Mouse (Mus musculus) heart, embryonic 15.5 days (tissue): ENCODE data around the gene Pemt. TPM values are rescaled to one million over a fixed set of nuclear protein-coding genes. Genes with fewer than 3 reads are reported as not detected.

ENCODE experiments used
- ATAC-seq: fragments of 200-750 bp; cut with Nextera tagmentation; replicated peaks from 2 replicates; pipeline ENCODE4 v1.8.0; 2017; ENCODE audit warnings: low read depth, moderate TSS enrichment; ENCODE audit not compliant: insufficient number of reproducible peaks, insufficient read depth, low FRiP score
- H3K27ac ChIP-seq: fragments of 300-500 bp; sonication (generic); 2 replicates; pipeline ENCODE4 v1.5.1; 2015; ENCODE audit warnings: mild to moderate bottlenecking, inconsistent platforms
- H3K27me3 ChIP-seq: fragments of 300-500 bp; sonication (generic); 2 replicates; pipeline ENCODE4 v1.6.1; 2015; ENCODE audit warnings: inconsistent platforms
- H3K36me3 ChIP-seq: fragments of 300-500 bp; sonication (generic); 2 replicates; pipeline ENCODE4 v1.6.1; 2015; ENCODE audit warnings: mild to moderate bottlenecking, inconsistent platforms
- H3K4me1 ChIP-seq: fragments of 300-500 bp; sonication (generic); replicated peaks from 2 replicates; pipeline ENCODE4 v1.6.1; 2015; ENCODE audit warnings: inconsistent platforms
- H3K4me2 ChIP-seq: fragments of 300-500 bp; sonication (generic); 2 replicates; pipeline ENCODE4 v1.6.1; 2015; ENCODE audit warnings: inconsistent platforms, mild to moderate bottlenecking, moderate library complexity
- H3K4me3 ChIP-seq: fragments of 300-500 bp; sonication (generic); 2 replicates; pipeline ENCODE4 v1.5.1; 2015; ENCODE audit warnings: mild to moderate bottlenecking, inconsistent platforms
- H3K9ac ChIP-seq: fragments of 300-500 bp; sonication (generic); 2 replicates; pipeline ENCODE4 v1.6.1; 2015; ENCODE audit warnings: mild to moderate bottlenecking, inconsistent platforms
- H3K9me3 ChIP-seq: fragments of 300-500 bp; sonication (generic); replicated peaks from 2 replicates; pipeline ENCODE4 v1.6.1; 2016; ENCODE audit warnings: inconsistent platforms
- WGBS: fragments of 180-500 bp; shearing (Covaris S2); methylation state at CpG from one replicate; pipeline ENCODE4 v1.1.7; 2015; ENCODE audit warnings: mixed read lengths; 5-methylcytosine and 5-hydroxymethylcytosine counted together
- polyA plus RNA-seq: library from polyadenylated mRNA; unstranded; fragments of >200 nt; fragmentation: Nextera tagmentation; extraction: Ambion mirVana; gene quantifications from 2 replicates; pipeline ENCODE4 v1.2.1, GENCODE M21; 2015

The Pemt gene
- polyA plus RNA-seq, 1 experiment from 2014 or later = 7.3 TPM

DNA sequence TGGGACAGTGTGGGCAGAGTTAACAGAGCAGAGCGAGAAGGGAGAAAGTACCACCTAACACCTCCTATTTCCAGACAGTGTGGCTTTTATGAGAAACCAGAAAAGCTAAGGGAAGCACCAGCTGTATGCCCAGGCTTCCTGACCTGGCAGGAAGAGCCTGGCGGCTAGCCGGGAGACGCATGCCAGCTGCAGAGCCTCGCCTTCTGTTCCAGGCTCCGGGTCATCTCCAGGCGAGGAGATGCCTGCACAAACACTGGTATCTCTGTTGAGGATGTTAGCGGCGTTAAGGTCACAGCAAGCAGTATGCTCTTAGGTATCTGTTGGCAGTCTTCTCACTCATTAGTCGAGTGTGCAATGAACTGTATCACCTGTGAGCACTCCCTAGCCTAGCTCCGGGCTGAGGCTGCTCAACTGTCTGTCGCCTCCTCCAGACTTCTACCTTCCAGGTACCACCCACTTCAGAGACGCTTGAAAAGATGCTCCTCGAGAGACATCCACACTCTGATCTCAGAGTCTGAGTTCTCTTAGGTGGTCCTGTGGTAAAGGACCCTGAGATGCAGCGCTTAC is 27.7 kb upstream of the Pemt start:
- WGBS = 51% methylated on average over 15 of the region's 15 CpGs
- Histone ChIP-seq H3K4me1 (no peaks in the 10 kb centered on the region), H3K27me3 (no peaks in the 10 kb centered on the region), H3K4me2 (no peak overlapping the region), H3K36me3 (no peaks in the 10 kb centered on the region), H3K4me3 (no peak overlapping the region), H3K9ac (no peak overlapping the region), H3K9me3 (no peaks in the 10 kb centered on the region), H3K27ac (no peak overlapping the region)
- no peak for ATAC-seq

DNA sequence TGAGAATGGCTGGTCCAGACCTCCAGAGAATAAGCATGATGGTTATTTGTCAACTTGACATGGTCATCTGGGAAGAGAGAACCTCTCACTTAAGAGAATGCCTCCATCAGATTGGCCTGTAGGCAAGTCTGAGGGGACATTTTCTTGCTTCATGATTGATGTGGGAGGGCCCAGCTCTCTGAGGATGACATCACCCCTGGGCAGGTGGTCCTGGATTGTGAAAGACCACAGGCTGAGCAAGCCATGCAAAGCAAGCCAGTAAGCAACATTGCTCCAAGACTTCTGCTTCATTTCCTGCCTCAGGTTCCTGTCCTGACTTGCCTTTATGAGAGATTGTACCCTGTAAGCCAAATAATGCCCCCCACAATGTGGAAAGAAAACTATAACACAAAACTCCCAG is 26.8 kb upstream of the Pemt start:
- Histone ChIP-seq H3K27ac (no peak overlapping the region), H3K4me2 (no peak overlapping the region), H3K9ac (no peak overlapping the region), H3K9me3 (no peaks in the 10 kb centered on the region), H3K27me3 (0 out of 2 replicates have a peak, but pooled peaks cover 3% of the 10 kb centered on the region), H3K4me3 (no peak overlapping the region), H3K4me1 (no peaks in the 10 kb centered on the region), H3K36me3 (no peaks in the 10 kb centered on the region)
- no peak for ATAC-seq

DNA sequence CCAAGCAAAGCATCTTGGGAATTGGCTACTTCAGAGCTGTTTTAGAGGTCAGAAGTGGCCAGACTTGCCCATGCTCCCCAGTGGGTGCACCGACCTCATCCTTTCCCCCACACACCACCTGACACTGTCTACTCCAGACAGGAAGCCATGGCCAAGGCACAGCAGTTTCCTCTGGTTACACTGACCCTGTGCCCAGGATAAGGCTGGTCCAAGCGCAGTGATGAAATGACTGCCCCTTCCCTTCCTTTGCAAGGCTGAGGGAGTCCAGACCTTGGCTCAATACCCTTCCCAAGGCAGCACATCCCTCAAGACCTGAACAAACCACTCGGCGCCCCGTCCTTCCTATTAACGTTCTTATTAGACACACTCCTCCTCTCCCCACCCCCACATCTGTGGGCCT is 24.9 kb upstream of the Pemt start:
- Histone ChIP-seq H3K9me3 (no peaks in the 10 kb centered on the region), H3K27ac (no peak overlapping the region), H3K4me3 (no peak overlapping the region), H3K27me3 (peaks cover 6% of the 10 kb centered on the region; the same call in 1 of the 2 replicates), H3K36me3 (no peaks in the 10 kb centered on the region), H3K4me2 (no peak overlapping the region), H3K4me1 (no peaks in the 10 kb centered on the region), H3K9ac (no peak overlapping the region)
- no peak for ATAC-seq
- WGBS = 66% methylated on average over 6 of the region's 6 CpGs

DNA sequence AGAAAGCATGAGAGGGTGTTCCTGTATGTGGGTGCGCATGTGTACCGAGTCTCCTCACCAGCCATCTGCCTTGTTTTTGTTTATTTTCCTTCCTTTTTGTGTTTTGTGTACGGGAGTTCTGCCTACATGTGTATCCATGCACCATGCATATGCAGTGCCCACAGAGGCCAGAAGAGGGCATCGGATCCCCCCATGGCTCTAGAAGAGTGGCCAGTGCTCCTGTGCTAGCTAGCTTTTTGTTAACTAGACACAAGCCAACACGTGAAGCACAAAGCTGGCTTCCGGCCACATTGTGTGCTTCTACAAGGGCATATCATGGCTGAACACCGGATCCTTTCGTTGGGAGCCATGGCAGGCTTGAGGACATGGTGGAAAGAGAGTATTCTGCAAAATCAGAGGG is 24.3 kb upstream of the Pemt start:
- ATAC-seq = no peak
- H3K36me3 ChIP-seq = no peaks in the 10 kb centered on the region
- no peaks in the 10 kb centered on the region for H3K9me3 ChIP-seq
- no peaks in the 10 kb centered on the region for H3K4me1 ChIP-seq
- H3K27ac ChIP-seq = no peak overlapping the region
- H3K27me3 ChIP-seq = peaks cover 6% of the 10 kb centered on the region; the same call in 1 of the 2 replicates
- H3K9ac ChIP-seq = no peak overlapping the region
- WGBS = 30% methylated on average over 8 of the region's 8 CpGs
- no peak overlapping the region for H3K4me2 ChIP-seq
- H3K4me3 ChIP-seq = no peak overlapping the region

DNA sequence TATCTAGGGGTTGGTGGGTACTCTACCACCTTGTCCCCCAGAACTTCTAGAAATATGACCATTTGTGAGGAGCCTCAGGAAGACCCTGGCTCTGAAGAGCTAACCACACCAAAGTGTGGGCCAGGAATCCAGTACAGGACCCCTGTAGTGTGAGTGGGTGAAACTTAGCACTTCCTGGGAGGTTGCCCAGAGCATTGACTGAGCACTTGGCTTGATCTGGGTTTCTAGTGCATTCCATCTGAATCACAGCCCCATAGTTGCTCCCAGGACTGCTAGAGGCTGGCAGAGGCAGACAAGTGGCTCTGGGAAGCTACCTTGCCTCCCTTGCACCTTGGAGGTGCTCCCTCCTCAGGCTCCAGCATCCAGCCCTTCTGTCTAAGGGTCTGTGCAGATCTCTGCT is 22.3 kb upstream of the Pemt start:
- H3K27me3 ChIP-seq = peaks cover 6% of the 10 kb centered on the region; the same call in 1 of the 2 replicates
- H3K36me3 ChIP-seq = no peaks in the 10 kb centered on the region
- H3K4me1 ChIP-seq = no peaks in the 10 kb centered on the region
- H3K9me3 ChIP-seq = no peaks in the 10 kb centered on the region
- no peak overlapping the region for H3K9ac ChIP-seq
- no peak overlapping the region for H3K4me2 ChIP-seq
- no peak overlapping the region for H3K4me3 ChIP-seq
- ATAC-seq = no peak
- no peak overlapping the region for H3K27ac ChIP-seq

DNA sequence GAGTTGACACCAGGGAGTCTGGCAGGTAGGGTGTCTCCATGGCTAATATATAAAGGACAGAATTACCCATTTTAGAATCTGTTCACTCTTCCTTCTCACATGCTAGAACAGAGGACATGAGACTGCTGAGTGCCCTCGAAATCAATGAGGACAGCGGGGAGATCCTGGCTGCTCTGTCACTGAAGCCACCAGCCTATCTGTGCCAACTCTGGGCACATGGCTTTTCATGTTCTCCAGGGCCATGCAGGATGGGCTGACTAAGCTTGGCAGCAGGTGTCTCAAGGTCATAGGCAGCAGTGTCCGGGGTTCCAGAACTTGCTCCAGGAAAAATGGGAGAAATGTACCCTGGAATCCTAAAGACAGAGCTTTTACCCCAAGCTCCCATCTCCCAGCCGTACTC is 21.4 kb upstream of the Pemt start:
- 86% methylated on average over 4 of the region's 4 CpGs for WGBS
- Histone ChIP-seq H3K9ac (no peak overlapping the region), H3K4me2 (no peak overlapping the region), H3K27me3 (peaks cover 6% of the 10 kb centered on the region; the same call in 1 of the 2 replicates), H3K36me3 (no peaks in the 10 kb centered on the region), H3K4me1 (no peaks in the 10 kb centered on the region), H3K27ac (no peak overlapping the region), H3K4me3 (no peak overlapping the region), H3K9me3 (no peaks in the 10 kb centered on the region)
- ATAC-seq = no peak

DNA sequence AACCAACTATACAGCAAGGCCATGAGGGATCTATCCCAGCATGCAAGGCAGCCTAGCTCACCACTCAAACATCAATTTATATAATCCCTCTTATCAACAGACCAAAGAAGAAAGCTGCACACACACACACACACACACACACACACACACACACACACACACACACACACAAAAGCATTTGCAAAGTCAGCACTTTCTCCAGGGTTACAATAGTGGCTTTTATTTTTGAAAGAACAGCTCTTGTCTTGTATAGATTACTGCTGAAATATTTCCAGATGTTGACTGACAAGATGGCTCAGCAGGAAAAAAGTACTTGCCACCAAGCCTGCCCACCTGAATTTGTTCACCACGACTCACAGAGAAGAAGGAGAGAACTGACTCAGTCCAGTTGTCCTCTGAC is 19.0 kb upstream of the Pemt start:
- H3K4me1 ChIP-seq = no peaks in the 10 kb centered on the region
- no peak overlapping the region for H3K9ac ChIP-seq
- WGBS = 62% methylated on average over 1 of the region's 1 CpGs
- no peaks in the 10 kb centered on the region for H3K36me3 ChIP-seq
- H3K9me3 ChIP-seq = no peaks in the 10 kb centered on the region
- H3K4me2 ChIP-seq = no peak overlapping the region
- ATAC-seq = no peak
- no peak overlapping the region for H3K27ac ChIP-seq
- H3K27me3 ChIP-seq = peaks cover 6% of the 10 kb centered on the region; the same call in 1 of the 2 replicates
- H3K4me3 ChIP-seq = no peak overlapping the region

DNA sequence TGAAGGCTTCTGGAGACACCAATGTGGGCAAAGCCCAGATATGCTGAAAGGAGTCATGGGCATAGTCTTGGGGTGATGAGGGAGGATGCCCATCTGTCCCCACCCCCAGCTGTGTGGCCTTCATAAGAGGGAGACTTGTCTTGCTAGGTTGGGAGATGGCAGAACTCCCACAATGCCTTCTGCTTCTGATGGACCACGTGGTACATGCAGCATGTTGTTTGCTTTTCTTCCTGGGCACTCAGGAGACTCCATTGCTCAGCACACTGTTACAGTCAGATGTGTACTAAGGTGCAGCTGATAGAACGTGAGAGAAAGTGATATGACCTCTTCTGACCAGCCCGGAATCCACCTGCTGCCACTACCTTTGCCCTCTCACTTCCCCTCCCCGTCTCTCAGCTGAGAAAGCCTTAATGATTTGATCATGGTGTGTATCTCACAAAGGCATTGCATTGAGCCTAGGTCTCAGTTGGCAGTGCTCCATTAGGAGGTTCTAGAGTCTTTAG is 15.3 kb upstream of the Pemt start:
- no peaks in the 10 kb centered on the region for H3K27me3 ChIP-seq
- H3K4me2 ChIP-seq = no peak overlapping the region
- 77% methylated on average over 4 of the region's 4 CpGs for WGBS
- ATAC-seq = no peak
- H3K27ac ChIP-seq = no peak overlapping the region
- H3K9ac ChIP-seq = no peak overlapping the region
- H3K36me3 ChIP-seq = no peaks in the 10 kb centered on the region
- H3K9me3 ChIP-seq = no peaks in the 10 kb centered on the region
- no peaks in the 10 kb centered on the region for H3K4me1 ChIP-seq
- H3K4me3 ChIP-seq = no peak overlapping the region

DNA sequence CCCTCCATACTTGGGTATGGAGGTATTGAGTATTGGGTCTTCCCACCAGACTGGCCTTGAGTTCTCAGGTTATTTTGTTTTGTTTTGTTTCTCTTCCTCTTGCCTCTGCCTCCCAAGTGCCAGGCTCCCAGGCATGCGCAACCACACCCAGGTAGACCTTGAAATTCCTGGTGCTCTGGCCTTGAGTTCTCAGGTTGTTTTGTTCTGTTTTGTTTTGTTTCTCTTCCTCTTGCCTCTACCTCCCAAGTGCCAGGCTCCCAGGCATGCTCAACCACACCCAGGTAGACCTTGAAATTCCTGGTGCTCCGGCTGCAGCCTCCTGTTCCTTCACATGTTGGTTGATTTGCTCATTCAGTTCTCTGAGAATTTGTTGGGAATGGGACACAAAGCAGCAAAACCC is 13.7 kb upstream of the Pemt start:
- H3K36me3 ChIP-seq = no peaks in the 10 kb centered on the region
- no peaks in the 10 kb centered on the region for H3K9me3 ChIP-seq
- no peak overlapping the region for H3K4me3 ChIP-seq
- H3K27me3 ChIP-seq = no peaks in the 10 kb centered on the region
- H3K4me2 ChIP-seq = no peak overlapping the region
- no peak overlapping the region for H3K27ac ChIP-seq
- WGBS = 97% methylated on average over 2 of the region's 2 CpGs
- no peak overlapping the region for H3K9ac ChIP-seq
- H3K4me1 ChIP-seq = no peaks in the 10 kb centered on the region
- no peak for ATAC-seq

DNA sequence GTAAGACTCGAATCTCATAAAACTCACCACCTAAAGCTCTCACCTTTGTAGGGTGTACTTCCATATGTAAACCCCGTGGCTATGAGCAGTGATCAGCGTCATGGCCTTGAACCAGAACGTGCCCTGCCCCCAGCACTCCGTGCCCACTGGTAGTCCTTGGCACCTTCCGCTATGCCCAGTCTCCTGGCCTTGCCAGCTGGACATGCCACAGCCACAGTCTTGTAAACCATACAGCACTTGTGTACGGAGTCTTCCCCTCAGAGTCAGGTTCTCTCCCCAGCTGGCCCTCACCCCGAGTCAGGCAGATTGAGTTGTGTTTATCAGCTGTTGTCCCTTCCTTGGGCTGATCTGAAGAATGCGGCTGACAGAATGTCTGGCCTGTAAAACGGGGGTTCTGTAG is 12.2 kb upstream of the Pemt start:
- Histone ChIP-seq H3K9me3 (no peaks in the 10 kb centered on the region), H3K27ac (no peak overlapping the region), H3K4me2 (no peak overlapping the region), H3K36me3 (no peaks in the 10 kb centered on the region), H3K9ac (no peak overlapping the region), H3K4me1 (no peaks in the 10 kb centered on the region), H3K27me3 (no peaks in the 10 kb centered on the region), H3K4me3 (no peak overlapping the region)
- no peak for ATAC-seq
- WGBS = 68% methylated on average over 10 of the region's 10 CpGs

DNA sequence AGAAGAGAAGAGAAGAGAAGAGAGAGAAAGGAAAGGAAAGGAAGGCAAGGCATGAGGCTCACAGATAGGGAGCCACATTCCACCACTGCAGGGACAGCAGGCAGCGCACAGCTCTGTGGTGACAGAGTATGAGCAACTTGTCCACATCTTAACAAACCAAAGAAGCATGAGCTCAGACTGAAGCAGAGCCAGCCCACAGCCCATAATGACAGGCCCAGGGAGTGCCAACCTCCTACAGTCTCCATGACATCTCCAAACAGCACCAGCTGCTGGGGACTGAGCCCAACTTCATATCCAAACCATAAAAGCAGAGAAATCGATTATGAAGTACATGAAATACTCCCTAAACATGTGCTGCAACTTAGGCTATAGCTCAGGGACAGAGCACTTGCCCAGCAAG is 11.7 kb upstream of the Pemt start:
- Histone ChIP-seq H3K27me3 (no peaks in the 10 kb centered on the region), H3K4me3 (no peak overlapping the region), H3K36me3 (no peaks in the 10 kb centered on the region), H3K4me2 (no peak overlapping the region), H3K27ac (no peak overlapping the region), H3K4me1 (no peaks in the 10 kb centered on the region), H3K9ac (no peak overlapping the region), H3K9me3 (no peaks in the 10 kb centered on the region)
- 41% methylated on average over 2 of the region's 2 CpGs for WGBS
- no peak for ATAC-seq

DNA sequence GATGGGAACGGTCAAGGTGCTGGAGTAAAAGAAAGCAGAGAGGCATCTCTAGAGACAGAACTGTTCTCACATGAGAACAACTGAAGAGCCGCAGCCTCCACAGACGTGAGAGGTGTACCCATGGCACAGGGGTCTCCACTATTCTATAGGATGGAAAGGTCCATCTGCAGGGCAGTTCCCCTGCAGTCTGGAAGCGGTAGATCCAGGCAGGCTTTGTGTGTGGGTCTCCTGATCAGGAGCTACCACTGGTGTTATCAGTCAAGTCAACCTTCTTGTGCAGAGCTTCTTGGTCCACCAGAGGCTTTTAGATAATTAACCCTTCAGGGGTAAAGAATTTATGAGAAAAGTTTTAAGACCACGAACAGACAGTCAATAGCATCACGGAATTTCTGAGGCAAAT is 10.2 kb upstream of the Pemt start:
- H3K36me3 ChIP-seq = no peaks in the 10 kb centered on the region
- H3K27me3 ChIP-seq = no peaks in the 10 kb centered on the region
- H3K4me2 ChIP-seq = no peak overlapping the region
- ATAC-seq = no peak
- no peaks in the 10 kb centered on the region for H3K9me3 ChIP-seq
- H3K4me1 ChIP-seq = no peaks in the 10 kb centered on the region
- no peak overlapping the region for H3K4me3 ChIP-seq
- H3K27ac ChIP-seq = no peak overlapping the region
- 75% methylated on average over 6 of the region's 6 CpGs for WGBS
- no peak overlapping the region for H3K9ac ChIP-seq
